Mouse (Mus musculus): ENCODE measurements around the gene Macrod2.

GRCm38 (mm10) chr2:141163918-141164317 lies 768.8 kb downstream of the Macrod2 start:
- TF ChIP-seq GATA1 (IDR thresholded peaks at IDR 0.05; ENCODE audit: borderline replicate concordance, low read length) = no peak
- TF ChIP-seq FLI1 (IDR thresholded peaks at IDR 0.05; ENCODE audit: low read length) = no peak

Data from megakaryocyte, embryonic 14.5 days (primary cell).